Mouse (Mus musculus): Measurements from ENCODE around the gene Creld2. TPM values are rescaled to one million over a fixed set of nuclear protein-coding genes. Genes with fewer than 3 reads are reported as not detected.

Creld2 gene
- polyA plus RNA-seq, 1 experiment, result 1.7 TPM

DNA sequence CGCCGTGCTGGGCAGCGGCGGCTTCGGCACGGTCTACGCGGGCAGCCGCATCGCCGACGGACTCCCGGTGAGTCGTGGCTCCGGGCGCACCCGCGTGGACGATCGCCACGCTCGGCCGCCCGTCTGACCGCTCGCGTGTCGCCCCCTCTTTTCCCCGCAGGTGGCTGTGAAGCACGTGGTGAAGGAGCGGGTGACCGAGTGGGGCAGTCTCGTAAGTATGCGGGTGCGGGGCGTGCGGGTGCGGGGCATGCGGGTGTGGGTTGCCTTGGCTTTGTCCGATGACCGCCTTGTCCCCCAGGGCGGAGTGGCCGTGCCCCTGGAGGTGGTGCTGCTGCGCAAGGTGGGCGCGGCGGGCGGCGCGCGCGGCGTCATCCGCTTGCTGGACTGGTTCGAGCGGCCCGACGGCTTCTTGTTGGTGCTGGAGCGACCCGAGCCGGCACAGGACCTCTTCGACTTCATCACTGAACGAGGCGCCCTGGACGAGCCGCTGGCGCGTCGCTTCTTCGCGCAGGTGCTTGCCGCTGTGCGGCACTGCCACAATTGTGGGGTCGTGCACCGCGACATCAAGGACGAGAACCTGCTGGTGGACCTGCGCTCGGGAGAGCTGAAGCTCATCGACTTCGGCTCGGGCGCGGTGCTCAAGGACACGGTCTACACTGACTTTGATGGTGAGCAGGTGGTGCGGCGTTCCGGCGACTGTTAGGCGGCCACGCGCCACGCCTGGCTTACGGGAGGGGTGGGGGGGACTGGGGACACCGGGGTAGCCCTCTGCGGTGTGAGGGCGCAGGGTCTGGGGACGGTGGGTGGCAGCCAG, 43.6 kb downstream of the Creld2 start:
- Histone ChIP-seq H3K9me3 (ENCODE audit: control insufficient read depth, low read length) (no peaks in the 10 kb centered on the region), H3K36me3 (ENCODE audit: control insufficient read depth) (peaks cover 20% of the 10 kb centered on the region), H3K4me3 (replicated peaks) (peak overlapping the region; percentile 72), H3K27me3 (ENCODE audit: control insufficient read depth) (peaks cover 8% of the 10 kb centered on the region), H3K4me1 (ENCODE audit: control insufficient read depth) (peaks cover 43% of the 10 kb centered on the region)
- TF ChIP-seq TAL1 (IDR thresholded peaks at IDR 0.05; ENCODE audit: low read length), result no peak

DNA sequence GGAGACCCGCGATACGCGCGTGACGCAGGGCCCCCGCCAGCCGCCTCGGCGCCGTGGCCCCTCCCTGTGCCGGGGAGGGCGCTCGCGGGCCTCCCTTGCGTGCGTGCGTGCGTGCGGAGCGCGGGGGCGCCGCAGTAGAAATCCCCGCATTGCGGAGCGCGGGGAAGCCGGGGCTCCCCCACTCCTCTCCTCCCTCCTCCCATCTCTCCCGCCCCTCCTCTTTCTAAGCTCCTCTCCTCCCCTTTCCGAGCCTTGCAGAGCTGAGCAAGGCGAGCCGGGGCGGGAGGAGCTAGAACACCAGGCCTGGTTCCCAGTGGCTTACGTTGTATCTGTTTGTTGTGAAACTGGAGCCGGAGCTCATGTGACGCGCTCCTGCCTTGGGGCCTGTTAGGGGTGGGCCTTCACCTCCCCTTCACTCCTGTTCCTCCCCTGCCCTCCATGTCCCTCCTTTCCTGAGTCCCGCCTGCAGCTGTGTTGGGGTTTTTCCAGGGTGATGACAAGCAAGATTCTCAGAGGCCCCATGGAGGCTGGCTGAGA, 44.3 kb downstream of the Creld2 start:
- Histone ChIP-seq H3K4me1 (ENCODE audit: control insufficient read depth) (peaks cover 43% of the 10 kb centered on the region), H3K36me3 (ENCODE audit: control insufficient read depth) (peaks cover 20% of the 10 kb centered on the region), H3K4me3 (replicated peaks) (peak overlapping the region; percentile 72), H3K27me3 (ENCODE audit: control insufficient read depth) (peaks cover 8% of the 10 kb centered on the region), H3K9me3 (ENCODE audit: control insufficient read depth, low read length) (peaks cover 5% of the 10 kb centered on the region)
- no peak for TF ChIP-seq GATA1 (IDR thresholded peaks at IDR 0.05; ENCODE audit: low read length)
- no peak for TF ChIP-seq TAL1 (IDR thresholded peaks at IDR 0.05; ENCODE audit: low read length)

GRCm38 (mm10) chr15:88864270-88865030, 45.0 kb downstream of the Creld2 start:
- Histone ChIP-seq H3K9me3 (ENCODE audit: control insufficient read depth, low read length) (peaks cover 5% of the 10 kb centered on the region), H3K27me3 (ENCODE audit: control insufficient read depth) (peaks cover 7% of the 10 kb centered on the region), H3K4me3 (replicated peaks) (peak overlapping the region; percentile 72), H3K36me3 (ENCODE audit: control insufficient read depth) (peaks cover 20% of the 10 kb centered on the region), H3K4me1 (ENCODE audit: control insufficient read depth) (peaks cover 43% of the 10 kb centered on the region)
- no peak for TF ChIP-seq TAL1 (IDR thresholded peaks at IDR 0.05; ENCODE audit: low read length)
- no peak for TF ChIP-seq GATA1 (IDR thresholded peaks at IDR 0.05; ENCODE audit: low read length)

DNA sequence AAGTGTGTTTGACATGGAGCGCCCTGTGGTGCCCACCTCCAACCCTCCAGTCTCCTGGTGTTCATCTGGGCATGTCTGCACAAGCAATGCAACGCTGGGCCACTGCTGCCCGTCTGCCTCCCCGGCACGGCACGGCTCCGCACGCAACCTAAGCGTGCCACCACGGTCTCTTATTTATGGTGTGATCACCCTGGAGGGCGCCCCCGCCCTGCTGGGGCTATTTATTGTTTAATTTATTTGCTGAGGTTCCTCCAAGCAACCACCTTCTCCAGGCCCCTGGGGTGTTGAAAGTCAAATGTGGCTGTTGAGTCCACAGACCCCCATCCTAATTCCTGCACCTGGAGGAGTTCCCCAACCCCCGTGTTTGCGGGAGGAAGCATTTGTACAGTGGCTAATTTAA, 45.6 kb downstream of the Creld2 start:
- TF ChIP-seq TAL1 (IDR thresholded peaks at IDR 0.05; ENCODE audit: low read length) (no peak), GATA1 (IDR thresholded peaks at IDR 0.05; ENCODE audit: low read length) (no peak)
- Histone ChIP-seq H3K4me3 (replicated peaks) (no peak overlapping the region), H3K9me3 (ENCODE audit: control insufficient read depth, low read length) (peaks cover 5% of the 10 kb centered on the region), H3K4me1 (ENCODE audit: control insufficient read depth) (peaks cover 43% of the 10 kb centered on the region), H3K36me3 (ENCODE audit: control insufficient read depth) (peaks cover 20% of the 10 kb centered on the region), H3K27me3 (ENCODE audit: control insufficient read depth) (peaks cover 7% of the 10 kb centered on the region)

DNA sequence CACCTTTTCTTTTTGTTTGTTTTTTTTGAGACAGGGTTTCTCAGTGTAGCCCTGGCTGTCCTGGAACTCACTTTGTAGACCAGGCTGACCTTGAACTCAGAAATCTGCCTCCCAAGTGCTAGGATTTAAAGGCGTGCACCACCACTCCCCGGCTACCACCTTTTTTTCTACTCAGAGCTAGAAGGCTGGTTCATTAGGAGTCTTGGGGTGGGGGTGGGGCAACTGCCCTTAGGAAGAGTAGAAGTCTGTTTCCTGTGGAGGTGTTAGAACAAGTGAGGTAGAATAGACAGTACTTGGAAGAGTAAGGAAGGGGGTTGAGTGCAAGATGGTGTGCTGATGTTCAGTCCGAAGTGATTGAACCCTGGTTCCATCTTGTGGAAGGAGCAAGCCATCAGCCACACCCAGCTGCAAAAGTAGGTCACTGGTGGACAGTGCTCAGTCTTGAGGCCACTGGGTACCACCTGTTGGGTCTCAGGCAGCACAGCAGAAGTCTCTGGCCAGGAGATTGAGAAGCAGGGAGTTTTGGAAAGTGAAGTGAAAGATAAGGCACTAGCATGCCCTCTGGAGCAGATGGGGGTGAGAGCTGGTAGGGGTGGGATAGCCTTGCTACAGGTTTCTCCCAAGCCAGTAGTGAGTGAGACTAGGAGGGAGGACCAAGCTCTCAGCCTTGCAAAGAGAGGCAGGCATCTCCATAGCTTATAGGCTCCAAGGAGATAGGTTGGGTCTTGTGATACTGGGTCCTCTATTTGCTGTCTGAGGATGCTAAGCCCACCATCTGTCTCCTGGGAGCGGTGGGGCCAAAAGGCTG, 46.6 kb downstream of the Creld2 start:
- H3K4me1 ChIP-seq (ENCODE audit: control insufficient read depth), result peaks cover 42% of the 10 kb centered on the region
- no peak overlapping the region for H3K4me3 ChIP-seq (replicated peaks)

DNA sequence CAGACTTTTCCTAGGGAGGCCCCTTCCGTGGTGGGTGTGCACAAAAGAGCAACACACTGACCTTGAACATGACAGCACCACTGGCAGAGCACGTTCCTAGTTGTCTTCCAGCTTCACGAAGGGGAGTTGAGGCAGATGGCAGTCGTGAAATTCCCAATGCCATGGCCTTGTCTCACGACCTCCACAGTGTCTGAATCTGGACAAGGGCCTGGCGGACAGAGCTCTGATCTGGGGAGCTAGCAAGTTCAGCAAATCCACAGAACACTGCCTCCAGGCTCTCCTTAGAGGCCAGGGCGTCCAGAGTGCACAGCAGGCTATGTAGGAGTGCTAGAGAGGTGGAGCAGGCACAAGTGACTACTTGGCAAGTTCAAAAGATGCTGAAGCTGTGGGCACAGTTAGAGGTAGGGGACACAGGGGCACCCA, 47.5 kb downstream of the Creld2 start:
- Histone ChIP-seq H3K4me1 (ENCODE audit: control insufficient read depth) (peaks cover 33% of the 10 kb centered on the region), H3K9me3 (ENCODE audit: control insufficient read depth, low read length) (peaks cover 5% of the 10 kb centered on the region), H3K4me3 (replicated peaks) (no peak overlapping the region), H3K36me3 (ENCODE audit: control insufficient read depth) (peaks cover 20% of the 10 kb centered on the region), H3K27me3 (ENCODE audit: control insufficient read depth) (peaks cover 7% of the 10 kb centered on the region)
- TF ChIP-seq GATA1 (IDR thresholded peaks at IDR 0.05; ENCODE audit: low read length) (no peak), TAL1 (IDR thresholded peaks at IDR 0.05; ENCODE audit: low read length) (0 out of 3 replicates have a peak, but pooled peaks have one; percentile 2)

More for the DNA sequence above, 46.6 kb downstream of the Creld2 start:
- Histone ChIP-seq H3K27me3 (ENCODE audit: control insufficient read depth) (peaks cover 7% of the 10 kb centered on the region), H3K9me3 (ENCODE audit: control insufficient read depth, low read length) (peaks cover 5% of the 10 kb centered on the region), H3K36me3 (ENCODE audit: control insufficient read depth) (peaks cover 20% of the 10 kb centered on the region)
- TF ChIP-seq TAL1 (IDR thresholded peaks at IDR 0.05; ENCODE audit: low read length) (no peak), GATA1 (IDR thresholded peaks at IDR 0.05; ENCODE audit: low read length) (no peak)

DNA sequence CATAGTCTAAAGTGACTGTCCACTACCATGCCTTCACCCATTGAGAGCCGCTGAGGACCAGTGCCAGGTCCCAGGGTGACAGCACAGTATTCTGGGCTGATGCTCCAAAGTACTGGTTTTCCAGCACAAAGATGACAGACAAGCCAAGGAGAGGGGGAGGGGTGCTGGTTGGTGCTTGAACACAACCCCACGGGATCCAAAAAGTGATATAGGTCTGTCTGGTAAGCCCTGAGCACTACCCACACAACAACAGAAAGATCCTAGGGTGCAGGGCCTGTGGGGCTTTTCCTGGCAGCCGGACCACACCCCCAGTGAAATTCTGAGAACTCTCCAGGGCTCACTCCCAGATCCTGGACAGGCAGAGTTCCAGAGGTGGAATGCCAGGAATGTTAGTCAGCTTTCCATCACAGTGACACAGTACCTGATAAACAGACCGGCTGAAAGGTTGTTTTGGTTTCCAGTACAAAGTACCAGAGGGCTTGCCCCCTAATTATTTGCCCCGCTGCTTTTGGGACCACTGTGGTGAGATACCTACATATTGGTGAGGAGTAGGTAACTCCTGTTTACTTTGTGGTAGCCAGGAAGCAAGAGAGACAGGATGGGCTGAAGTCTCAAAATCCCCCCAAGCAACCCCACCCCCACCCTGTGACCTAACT, 48.0 kb downstream of the Creld2 start:
- H3K4me1 ChIP-seq (ENCODE audit: control insufficient read depth), result peaks cover 28% of the 10 kb centered on the region

More for the DNA sequence above, 48.0 kb downstream of the Creld2 start:
- Histone ChIP-seq H3K36me3 (ENCODE audit: control insufficient read depth) (peaks cover 20% of the 10 kb centered on the region), H3K4me3 (replicated peaks) (no peak overlapping the region), H3K9me3 (ENCODE audit: control insufficient read depth, low read length) (peaks cover 5% of the 10 kb centered on the region), H3K27me3 (ENCODE audit: control insufficient read depth) (peaks cover 7% of the 10 kb centered on the region)
- TF ChIP-seq TAL1 (IDR thresholded peaks at IDR 0.05; ENCODE audit: low read length), result no peak
- TF ChIP-seq GATA1 (IDR thresholded peaks at IDR 0.05; ENCODE audit: low read length), result no peak

Measured in erythroblast, embryonic 14.5 days (primary cell).